Mouse (Mus musculus) layer of hippocampus, adult 8-10 months (tissue): ENCODE results near the gene Mindy4b-ps. TPM values are rescaled to one million over a fixed set of nuclear protein-coding genes. Genes with fewer than 3 reads are reported as not detected.
A peak's percentile ranks its signal among the peaks of the same experiment; 100 is the strongest.
"Not testable (repeated sequence)": the region's sequence is repeated elsewhere in the genome, so short reads cannot be mapped to it uniquely, and the experiment has no call there.

Experiments
- DNase-seq, 2 experiments: peaks; one replicate each; pipeline ENCODE4 v3.0.0; 2022; ENCODE audit warnings: low spot score in 2 of 2
- total RNA-seq, 4 experiments: library from RNA; stranded (reverse); gene quantifications; 2 replicates each; pipeline ENCODE4 v1.2.4; 2022

Mindy4b-ps gene
- total RNA-seq, result 1 to 10 TPM; 1.1 to 2.6 (median 1.2) TPM

GRCm38 (mm10) chr3:58822211-58822610 lies at the start of gene Mindy4b-ps:
Mindy4b-ps (minus strand) TSS chr3:58822311.
- DNase-seq, result no peak

GRCm38 (mm10) chr3:58871882-58872281 lies 49.8 kb upstream of the Mindy4b-ps start:
- not testable (repeated sequence) for DNase-seq

DNA sequence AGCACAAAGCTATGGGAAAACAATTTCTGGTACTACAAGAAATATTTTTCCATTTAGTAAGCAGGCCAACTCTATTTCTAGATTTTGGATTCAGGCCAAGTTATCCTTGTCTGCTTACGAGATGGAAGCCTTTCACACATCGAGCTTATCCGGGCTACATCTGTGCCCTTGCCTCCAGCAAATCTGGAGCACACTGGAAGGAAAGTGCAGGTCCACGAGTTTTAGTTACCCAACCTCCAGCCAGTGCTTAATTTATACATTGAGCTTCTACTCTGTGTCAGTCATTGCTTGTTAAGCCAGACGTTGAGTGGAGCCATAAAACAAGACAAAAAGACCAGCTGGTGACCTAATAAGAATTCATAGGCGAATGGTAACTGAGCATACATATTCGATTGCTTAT lies 43.6 kb upstream of the Mindy4b-ps start:
- DNase-seq, result peak in 1 of 2 experiments; percentile 9

GRCm38 (mm10) chr3:58862976-58863375 lies 40.9 kb upstream of the Mindy4b-ps start:
- no peak for DNase-seq

DNA sequence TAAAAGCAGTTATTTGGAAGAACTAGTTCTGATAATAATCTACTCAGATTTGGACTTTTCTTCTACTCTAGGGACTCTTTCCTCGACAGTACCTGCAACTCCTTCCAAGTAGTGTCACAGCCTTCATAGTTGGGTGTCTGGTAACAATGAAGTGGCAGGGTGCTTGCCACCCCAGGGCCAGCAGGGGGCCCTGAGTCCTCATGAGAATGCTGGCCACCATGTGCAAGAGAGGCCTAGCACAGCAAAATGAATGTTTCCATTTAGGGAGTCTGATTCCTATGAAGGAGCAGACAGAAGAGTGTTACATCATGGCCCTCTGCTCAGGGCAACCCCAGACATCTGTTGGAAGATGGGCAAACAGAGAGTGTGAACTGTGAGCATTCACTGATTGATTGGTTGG lies 21.3 kb upstream of the Mindy4b-ps start:
- DNase-seq, result peak in 1 of 2 experiments; percentile 19

GRCm38 (mm10) chr3:58833442-58834160 lies 11.5 kb upstream of the Mindy4b-ps start:
- DNase-seq, result peak in 1 of 2 experiments; percentile 55

DNA sequence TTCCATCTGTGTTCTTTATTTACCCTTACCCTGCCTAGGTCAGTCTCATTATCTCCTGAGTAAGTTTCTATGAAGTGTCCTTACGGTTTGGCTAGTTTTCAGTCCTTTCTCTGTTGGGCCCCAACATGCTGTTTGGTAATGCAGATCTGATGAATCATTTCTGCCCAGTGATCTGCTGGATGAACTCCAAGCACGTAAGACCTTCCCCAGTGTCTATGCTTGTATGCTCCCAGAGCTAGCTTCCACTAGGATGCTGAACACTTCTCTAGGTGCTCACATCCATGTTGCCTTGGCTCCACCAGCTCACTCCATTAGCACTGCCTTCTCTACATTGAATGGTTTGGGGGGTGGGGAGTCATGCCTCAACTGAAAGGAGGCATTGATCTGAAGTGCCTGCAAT lies 10.8 kb upstream of the Mindy4b-ps start:
- DNase-seq, result no peak

DNA sequence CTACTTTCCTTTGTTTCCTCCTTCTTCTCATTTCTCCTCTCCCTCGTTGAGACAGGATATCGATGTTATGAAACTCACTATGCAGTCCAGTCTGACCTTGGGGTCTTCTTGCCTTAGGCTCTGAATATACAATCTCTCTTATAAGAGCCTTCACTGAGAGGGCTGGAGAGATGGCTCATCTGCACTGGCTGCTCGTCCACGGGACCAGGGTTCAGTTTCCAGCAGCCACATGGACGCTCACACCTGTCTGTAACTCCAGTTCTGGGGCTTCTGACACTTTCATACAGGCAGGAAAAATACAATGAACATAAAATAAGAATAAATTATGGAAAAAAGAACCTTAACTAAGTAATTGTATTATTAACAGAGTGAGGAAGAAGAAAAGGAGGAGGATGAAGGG lies 9.5 kb upstream of the Mindy4b-ps start:
- no peak for DNase-seq

- DNase-seq, result no peak
Measured at GRCm38 (mm10) chr3:58829926-58830325, 7.8 kb upstream of the Mindy4b-ps start.

GRCm38 (mm10) chr3:58828366-58829153 lies 6.4 kb upstream of the Mindy4b-ps start:
- DNase-seq, result no peak

DNA sequence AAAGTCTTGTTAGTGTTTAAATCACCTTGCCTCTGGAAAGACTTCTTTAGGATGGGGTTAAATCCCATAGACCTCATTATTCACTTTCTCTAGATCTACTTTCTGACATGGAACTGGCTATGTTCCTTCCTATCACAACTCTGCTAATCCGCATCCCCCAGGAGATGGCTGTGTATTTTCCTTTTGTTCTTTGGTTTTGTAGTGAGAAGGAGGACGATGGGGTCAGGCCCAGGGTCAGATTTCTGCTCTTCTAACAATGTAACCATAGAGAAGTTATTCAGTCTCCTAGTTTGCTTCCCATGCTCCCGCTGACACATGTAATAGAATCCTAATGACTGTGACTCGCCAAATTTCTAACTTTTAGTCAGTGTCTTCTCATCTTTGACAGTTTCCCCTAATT lies 4.2 kb upstream of the Mindy4b-ps start:
- DNase-seq, result no peak

GRCm38 (mm10) chr3:58817337-58817736 lies 4.8 kb downstream of the Mindy4b-ps start:
- no peak for DNase-seq

- no peak for DNase-seq
Measured at GRCm38 (mm10) chr3:58814191-58814590, 7.9 kb downstream of the Mindy4b-ps start.

- DNase-seq, result no peak
Measured at GRCm38 (mm10) chr3:58810353-58810752, 11.8 kb downstream of the Mindy4b-ps start.

DNA sequence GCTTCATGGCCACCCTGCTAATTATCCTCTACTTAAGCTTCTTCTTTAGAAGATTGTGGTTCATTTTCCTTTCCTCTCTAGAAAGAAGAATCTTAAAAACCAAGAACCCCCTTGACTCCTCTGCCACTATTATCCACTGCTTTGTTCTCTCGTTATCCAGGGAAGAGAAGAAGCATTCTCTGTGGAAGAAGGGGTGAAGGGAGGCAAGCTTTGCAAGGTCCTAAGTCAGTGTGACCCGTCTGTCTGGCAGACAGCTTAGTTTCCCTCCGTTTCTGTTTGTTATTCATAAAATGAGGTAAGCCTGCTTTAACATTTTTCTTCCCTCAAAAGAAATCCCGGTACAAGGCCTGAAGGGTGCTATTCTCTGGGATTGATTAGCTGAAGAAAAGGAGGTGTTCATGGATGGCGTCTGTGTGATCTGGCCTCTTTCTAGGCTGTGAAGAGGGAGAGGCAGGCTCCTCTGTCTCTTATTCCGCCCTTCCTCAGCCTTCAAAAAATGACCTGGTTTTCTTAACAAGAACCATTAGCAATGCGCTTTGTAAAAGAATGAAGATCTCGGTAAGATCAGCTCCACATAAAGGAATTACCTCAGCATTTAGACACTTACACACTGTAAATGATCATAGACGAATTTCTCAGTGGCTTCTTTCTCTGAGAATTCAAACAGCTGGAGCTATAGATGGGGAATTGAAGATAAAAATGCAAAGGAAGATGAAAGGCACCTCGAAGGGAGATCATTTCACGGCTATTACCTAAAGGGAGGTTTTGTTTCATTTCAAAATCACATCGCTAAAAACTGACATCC lies 12.8 kb downstream of the Mindy4b-ps start:
- DNase-seq, result no peak

GRCm38 (mm10) chr3:58808636-58809035 lies 13.5 kb downstream of the Mindy4b-ps start:
- no peak for DNase-seq

- DNase-seq, result no peak
Measured at GRCm38 (mm10) chr3:58804745-58805144, 17.4 kb downstream of the Mindy4b-ps start.

GRCm38 (mm10) chr3:58798676-58799075 lies 23.4 kb downstream of the Mindy4b-ps start:
- no peak for DNase-seq

DNA sequence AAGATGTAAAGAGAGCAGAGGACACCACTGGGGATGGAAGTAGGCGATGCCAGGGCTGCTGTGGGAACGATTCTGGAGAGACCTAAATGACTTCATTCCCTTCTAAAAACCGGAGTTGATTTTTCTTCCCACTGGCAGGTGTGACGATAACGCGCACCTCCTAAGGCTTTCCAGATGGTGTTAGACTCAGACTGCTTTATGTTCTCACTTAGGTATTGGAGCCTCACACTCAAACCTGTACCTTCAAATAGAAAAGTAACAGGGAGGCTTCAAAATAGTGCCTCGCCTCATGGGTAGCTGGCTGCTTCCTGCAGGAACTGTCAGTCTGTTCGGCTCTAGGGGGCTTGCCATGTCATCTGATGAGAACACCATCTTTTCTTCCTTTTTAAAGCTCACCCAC lies 23.9 kb downstream of the Mindy4b-ps start:
- DNase-seq, result no peak

DNA sequence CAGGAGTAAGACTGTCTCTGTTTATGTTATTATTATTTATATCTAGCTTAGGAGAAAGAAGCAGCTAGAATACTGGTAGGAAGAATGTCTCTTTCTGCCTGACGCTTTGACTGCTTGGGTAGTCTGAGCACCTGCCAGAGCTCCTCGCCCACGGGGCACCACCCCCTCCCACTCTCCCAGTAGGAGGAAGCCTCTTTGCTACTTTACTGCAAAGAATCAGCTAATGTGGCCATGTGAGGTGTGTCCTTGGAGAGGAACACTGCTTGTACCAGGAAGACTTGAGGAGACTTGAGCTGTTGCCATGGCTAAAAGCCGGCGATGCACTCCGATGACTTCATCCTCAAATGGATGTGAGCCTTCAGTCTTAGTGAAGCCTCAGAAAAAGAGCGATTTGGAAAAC lies 32.6 kb downstream of the Mindy4b-ps start:
- no peak for DNase-seq

DNA sequence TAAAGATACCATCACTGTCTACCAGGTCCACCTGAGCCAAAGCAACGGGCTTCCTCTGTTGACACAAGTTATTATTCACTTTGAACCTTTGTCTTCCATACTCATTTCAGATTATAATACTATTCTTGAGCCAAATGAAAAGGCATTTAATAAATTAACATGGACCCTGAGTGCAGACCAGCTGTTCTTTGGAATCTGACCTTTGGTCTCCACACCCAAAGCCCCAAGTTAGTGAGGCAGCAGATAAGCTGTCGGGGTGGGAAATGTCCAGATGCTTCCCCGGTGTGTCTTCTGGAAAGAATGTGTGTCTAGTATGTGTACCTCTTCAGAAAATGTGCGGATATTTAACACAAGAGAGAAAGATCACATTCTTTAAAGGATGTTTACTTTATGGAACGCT lies 33.1 kb downstream of the Mindy4b-ps start:
- DNase-seq, result no peak

GRCm38 (mm10) chr3:58786470-58786869 lies 35.6 kb downstream of the Mindy4b-ps start:
- DNase-seq, result no peak
